Mouse (Mus musculus): ENCODE measurements around the gene 2310034G01Rik. TPM values are rescaled to one million over a fixed set of nuclear protein-coding genes. Genes with fewer than 3 reads are reported as not detected.

The 2310034G01Rik gene
- total and polyA plus RNA-seq, 3 experiments: not detected

DNA sequence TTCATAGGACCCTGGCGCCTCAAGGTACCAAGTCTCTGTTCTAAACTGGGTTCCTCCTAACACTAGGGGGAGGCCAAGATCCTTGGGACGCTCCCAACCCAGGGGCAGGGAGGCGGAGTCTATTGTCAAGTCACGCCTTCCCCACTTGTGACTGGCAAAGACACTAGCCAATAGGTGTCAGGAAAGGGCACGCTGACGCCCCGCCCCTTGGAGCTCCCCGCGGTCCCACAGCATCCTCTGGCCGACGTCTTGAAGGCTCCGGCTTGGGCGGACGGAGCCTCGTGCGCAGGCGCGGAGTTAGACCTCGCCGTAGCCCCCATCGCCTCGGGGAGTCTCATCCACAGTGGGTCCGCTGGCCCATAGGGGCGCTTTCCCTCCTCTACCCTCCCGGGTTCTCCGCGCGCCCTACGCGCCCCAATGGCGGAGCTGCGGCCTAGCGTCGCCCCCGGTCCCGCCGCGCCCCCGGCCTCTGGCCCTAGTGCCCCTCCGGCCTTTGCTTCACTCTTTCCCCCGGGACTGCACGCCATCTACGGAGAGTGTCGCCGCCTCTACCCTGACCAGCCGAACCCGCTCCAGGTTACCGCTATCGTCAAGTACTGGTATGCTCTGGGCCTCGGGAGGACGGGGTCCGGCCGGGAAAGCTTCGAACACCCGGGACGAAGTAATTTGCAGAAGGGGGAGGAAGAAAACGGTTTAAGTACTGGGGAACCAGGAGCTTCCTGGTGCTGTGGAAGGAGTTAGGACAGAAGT, 46.8 kb upstream of the 2310034G01Rik start, which contains the start of gene Sufu:
Gene Sufu (plus strand): TSS at position 211 of the 750 bp plus-strand sequence.
- peak; percentile 95 for DNase-seq (ENCODE audit: low spot score)
- peaks cover 34% of the 10 kb centered on the region for H3K36me3 ChIP-seq (replicated peaks)
- peaks cover 37% of the 10 kb centered on the region for H3K4me1 ChIP-seq (ENCODE audit: insufficient read depth, low read depth, low read length)
- no peaks in the 10 kb centered on the region for H3K27me3 ChIP-seq (ENCODE audit: insufficient read depth, low read length)
- peak; percentile 87 for ATAC-seq (ENCODE audit: extremely low read depth, insufficient number of reproducible peaks, low FRiP score, poor library complexity, severe bottlenecking)
- no peaks in the 10 kb centered on the region for H3K9me3 ChIP-seq (replicated peaks)
- peak within 1 kb of the TSS; percentile 89 for H3K4me3 ChIP-seq (ENCODE audit: low read depth, low read length)
- no peak for TF ChIP-seq TAL1 (conservative IDR thresholded peaks at IDR 0.05; ENCODE audit: low read depth, low read length)
- TF ChIP-seq CTCF (IDR thresholded peaks at IDR 0.05; ENCODE audit: low read depth, low read length): peak; percentile 60

DNA sequence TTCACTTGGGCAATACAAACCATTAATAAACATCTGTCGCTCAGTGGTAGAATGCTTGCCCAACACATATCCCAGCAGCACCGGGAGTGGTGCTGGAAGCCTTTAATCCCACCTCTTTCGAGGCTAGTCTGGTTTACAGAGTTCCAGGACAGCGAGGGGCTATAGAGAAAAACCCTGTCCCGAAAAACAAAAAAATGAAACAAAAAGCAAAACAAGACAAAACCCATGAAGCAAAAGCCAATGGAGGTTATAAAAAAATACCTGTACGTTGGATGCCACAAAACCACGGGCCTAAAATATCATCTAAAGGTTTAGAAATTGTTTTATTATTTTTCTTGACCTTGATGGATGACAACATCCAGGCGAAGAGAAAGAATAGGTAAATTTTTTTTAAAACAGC, 46.0 kb upstream of the 2310034G01Rik start:
- no peak for TF ChIP-seq POLR2AphosphoS5 (IDR thresholded peaks at IDR 0.05; ENCODE audit: insufficient replicate concordance, low read depth, low read length)
- TF ChIP-seq GATA1 (IDR thresholded peaks at IDR 0.05; ENCODE audit: borderline replicate concordance, low read length): no peak
- no peak for TF ChIP-seq CTCF (IDR thresholded peaks at IDR 0.05; ENCODE audit: low read depth, low read length)
- no peak for TF ChIP-seq TAL1 (conservative IDR thresholded peaks at IDR 0.05; ENCODE audit: low read depth, low read length)
- no peak for TF ChIP-seq GATA2 (IDR thresholded peaks at IDR 0.05; ENCODE audit: borderline replicate concordance, low read depth, low read length)
- Histone ChIP-seq H3K27me3 (ENCODE audit: insufficient read depth, low read length) (no peaks in the 10 kb centered on the region), H3K9me3 (replicated peaks) (no peaks in the 10 kb centered on the region), H3K4me1 (ENCODE audit: insufficient read depth, low read depth, low read length) (peaks cover 35% of the 10 kb centered on the region), H3K36me3 (replicated peaks) (peaks cover 35% of the 10 kb centered on the region), H3K4me3 (ENCODE audit: low read depth, low read length) (peak overlapping the region; percentile 88)
- DNase-seq (ENCODE audit: low spot score) (no peak), ATAC-seq (ENCODE audit: extremely low read depth, insufficient number of reproducible peaks, low FRiP score, poor library complexity, severe bottlenecking) (no peak)

DNA sequence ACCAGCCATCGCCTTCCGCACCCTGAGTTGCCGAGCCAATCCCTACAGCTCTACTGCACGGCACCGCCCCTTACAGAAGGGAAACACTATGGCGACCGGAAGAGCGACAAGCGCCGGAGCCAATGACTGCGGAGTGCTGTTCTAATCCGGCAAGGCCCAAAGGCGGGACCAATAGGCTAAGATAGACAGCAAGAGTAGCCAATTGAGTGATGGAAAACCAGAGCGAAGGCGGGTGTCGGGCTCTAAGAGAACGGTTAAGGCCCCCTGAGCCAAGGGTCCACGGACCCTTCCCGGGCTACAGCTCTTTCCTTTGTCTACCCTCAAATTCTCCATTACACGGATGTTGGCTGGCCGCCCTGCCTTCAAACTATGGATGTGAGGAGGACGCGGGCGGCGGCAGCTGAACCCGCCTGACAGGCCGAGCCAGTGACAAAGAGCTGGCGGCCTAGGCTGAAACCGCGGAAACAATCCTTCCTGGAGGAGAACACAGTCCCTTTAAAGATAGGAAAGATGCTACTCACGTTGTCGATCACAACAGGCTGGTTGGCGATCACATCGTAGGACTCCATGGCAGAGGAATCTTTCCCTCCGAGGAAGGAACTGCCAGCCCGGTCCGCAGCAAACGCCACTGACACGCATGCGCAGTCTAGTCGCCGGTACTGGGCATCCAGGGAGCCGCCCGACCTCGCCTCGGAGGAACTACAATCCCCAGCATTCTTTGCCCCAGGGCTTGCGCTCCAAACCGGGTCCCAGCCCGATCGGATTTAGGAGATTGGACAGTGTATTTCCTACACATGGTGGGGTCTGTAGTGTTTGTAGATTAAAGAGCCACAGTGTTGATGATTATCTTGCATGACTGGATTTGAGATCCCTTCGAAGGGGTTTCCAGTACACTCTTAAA, 45.3 kb upstream of the 2310034G01Rik start, which contains the start of gene Actr1a:
Gene Actr1a (minus strand): TSS at position 640 of the 901 bp plus-strand sequence.
- H3K27me3 ChIP-seq (ENCODE audit: insufficient read depth, low read length): no peaks in the 10 kb centered on the region
- H3K4me3 ChIP-seq (ENCODE audit: low read depth, low read length): peak within 1 kb of the TSS; percentile 89
- DNase-seq (ENCODE audit: low spot score) (peak; percentile 95), ATAC-seq (ENCODE audit: extremely low read depth, insufficient number of reproducible peaks, low FRiP score, poor library complexity, severe bottlenecking) (peak; percentile 86)
- H3K9me3 ChIP-seq (replicated peaks): no peaks in the 10 kb centered on the region
- TF ChIP-seq POLR2AphosphoS5 (IDR thresholded peaks at IDR 0.05; ENCODE audit: insufficient replicate concordance, low read depth, low read length) (no peak), GATA2 (IDR thresholded peaks at IDR 0.05; ENCODE audit: borderline replicate concordance, low read depth, low read length) (no peak), GATA1 (IDR thresholded peaks at IDR 0.05; ENCODE audit: borderline replicate concordance, low read length) (no peak), TAL1 (conservative IDR thresholded peaks at IDR 0.05; ENCODE audit: low read depth, low read length) (no peak), CTCF (IDR thresholded peaks at IDR 0.05; ENCODE audit: low read depth, low read length) (no peak)
- peaks cover 37% of the 10 kb centered on the region for H3K4me1 ChIP-seq (ENCODE audit: insufficient read depth, low read depth, low read length)
- peaks cover 34% of the 10 kb centered on the region for H3K36me3 ChIP-seq (replicated peaks)

DNA sequence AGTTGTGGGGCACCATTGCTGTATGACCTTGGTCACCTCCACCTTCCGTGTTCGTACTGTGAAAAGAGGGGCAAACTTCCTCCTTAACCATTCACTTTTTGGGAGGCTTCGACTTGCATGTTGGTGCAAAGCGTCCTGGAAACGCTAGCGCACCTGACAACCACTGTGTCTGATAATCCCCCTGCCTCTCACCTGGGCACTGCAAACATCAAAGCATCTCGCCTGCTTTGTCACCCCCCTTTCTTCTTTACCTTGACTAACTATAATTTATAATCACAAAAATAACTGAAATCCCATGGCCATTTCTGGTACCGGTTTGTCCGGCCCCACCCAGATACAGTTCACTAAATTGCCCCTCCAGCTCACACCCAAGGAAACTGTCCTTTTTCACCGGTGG, 44.6 kb upstream of the 2310034G01Rik start:
- H3K36me3 ChIP-seq (replicated peaks): peaks cover 35% of the 10 kb centered on the region
- DNase-seq (ENCODE audit: low spot score) (no peak), ATAC-seq (ENCODE audit: extremely low read depth, insufficient number of reproducible peaks, low FRiP score, poor library complexity, severe bottlenecking) (no peak)
- peaks cover 35% of the 10 kb centered on the region for H3K4me1 ChIP-seq (ENCODE audit: insufficient read depth, low read depth, low read length)
- H3K4me3 ChIP-seq (ENCODE audit: low read depth, low read length): peak overlapping the region; percentile 88
- no peaks in the 10 kb centered on the region for H3K27me3 ChIP-seq (ENCODE audit: insufficient read depth, low read length)
- TF ChIP-seq GATA2 (IDR thresholded peaks at IDR 0.05; ENCODE audit: borderline replicate concordance, low read depth, low read length) (no peak), CTCF (IDR thresholded peaks at IDR 0.05; ENCODE audit: low read depth, low read length) (no peak), GATA1 (IDR thresholded peaks at IDR 0.05; ENCODE audit: borderline replicate concordance, low read length) (no peak), POLR2AphosphoS5 (IDR thresholded peaks at IDR 0.05; ENCODE audit: insufficient replicate concordance, low read depth, low read length) (no peak), TAL1 (conservative IDR thresholded peaks at IDR 0.05; ENCODE audit: low read depth, low read length) (no peak)
- no peaks in the 10 kb centered on the region for H3K9me3 ChIP-seq (replicated peaks)

DNA sequence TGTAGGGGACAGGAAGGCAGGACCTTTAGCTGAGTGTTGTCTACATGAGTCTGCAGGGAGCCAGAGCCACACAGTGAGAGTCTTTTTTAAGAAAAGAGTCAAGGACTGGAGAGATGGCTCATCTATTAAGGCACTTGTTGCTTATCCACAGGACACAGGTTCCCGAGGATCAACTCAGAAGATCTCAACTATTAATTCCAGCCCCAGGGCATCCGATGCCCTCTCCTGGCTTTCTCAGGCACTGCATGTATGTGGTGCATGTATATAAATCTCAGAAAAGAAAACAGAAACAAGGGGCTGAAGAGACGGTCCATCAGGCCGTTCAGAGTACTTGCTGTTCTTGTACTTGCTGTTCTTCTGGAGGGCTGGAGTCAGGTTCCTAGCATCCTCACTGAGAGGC, 41.9 kb upstream of the 2310034G01Rik start:
- ATAC-seq (ENCODE audit: extremely low read depth, insufficient number of reproducible peaks, low FRiP score, poor library complexity, severe bottlenecking): no peak
- no peak for TF ChIP-seq TAL1 (conservative IDR thresholded peaks at IDR 0.05; ENCODE audit: low read depth, low read length)
- no peak for TF ChIP-seq POLR2AphosphoS5 (IDR thresholded peaks at IDR 0.05; ENCODE audit: insufficient replicate concordance, low read depth, low read length)
- TF ChIP-seq GATA2 (IDR thresholded peaks at IDR 0.05; ENCODE audit: borderline replicate concordance, low read depth, low read length): no peak
- TF ChIP-seq CTCF (IDR thresholded peaks at IDR 0.05; ENCODE audit: low read depth, low read length): peak; percentile 49; the same call in 1 of the 2 replicates
- TF ChIP-seq GATA1 (IDR thresholded peaks at IDR 0.05; ENCODE audit: borderline replicate concordance, low read length): no peak
- H3K36me3 ChIP-seq (replicated peaks): peaks cover 54% of the 10 kb centered on the region
- no peak for DNase-seq (ENCODE audit: low spot score)
- H3K4me1 ChIP-seq (ENCODE audit: insufficient read depth, low read depth, low read length): peaks cover 25% of the 10 kb centered on the region
- no peaks in the 10 kb centered on the region for H3K27me3 ChIP-seq (ENCODE audit: insufficient read depth, low read length)
- no peak overlapping the region for H3K4me3 ChIP-seq (ENCODE audit: low read depth, low read length)
- H3K9me3 ChIP-seq (replicated peaks): no peaks in the 10 kb centered on the region

DNA sequence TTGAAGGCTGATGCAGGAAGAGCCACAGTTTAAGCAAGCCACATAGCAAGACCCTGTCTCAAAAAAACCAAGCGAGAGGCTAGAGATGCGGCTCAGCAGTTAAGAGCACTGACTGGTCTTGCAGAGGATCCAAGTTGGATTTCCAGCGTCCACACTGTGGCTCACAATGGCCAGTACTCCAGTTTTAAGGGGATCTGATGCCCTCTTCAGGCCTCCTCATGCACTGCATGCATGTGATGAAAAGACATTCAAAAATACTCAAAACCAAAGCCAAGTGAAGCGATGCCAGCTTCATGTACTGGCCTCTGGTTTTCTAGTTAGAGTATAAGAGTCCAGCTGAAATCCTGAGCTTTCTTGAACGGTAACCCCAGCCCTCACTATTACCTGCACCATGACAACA, 39.8 kb upstream of the 2310034G01Rik start:
- Histone ChIP-seq H3K4me3 (ENCODE audit: low read depth, low read length) (no peak overlapping the region), H3K27me3 (ENCODE audit: insufficient read depth, low read length) (no peaks in the 10 kb centered on the region), H3K36me3 (replicated peaks) (peaks cover 70% of the 10 kb centered on the region), H3K4me1 (ENCODE audit: insufficient read depth, low read depth, low read length) (peaks cover 25% of the 10 kb centered on the region), H3K9me3 (replicated peaks) (no peaks in the 10 kb centered on the region)
- DNase-seq (ENCODE audit: low spot score) (no peak), ATAC-seq (ENCODE audit: extremely low read depth, insufficient number of reproducible peaks, low FRiP score, poor library complexity, severe bottlenecking) (no peak)
- TF ChIP-seq GATA1 (IDR thresholded peaks at IDR 0.05; ENCODE audit: borderline replicate concordance, low read length): no peak
- TF ChIP-seq GATA2 (IDR thresholded peaks at IDR 0.05; ENCODE audit: borderline replicate concordance, low read depth, low read length): no peak
- TF ChIP-seq CTCF (IDR thresholded peaks at IDR 0.05; ENCODE audit: low read depth, low read length): no peak; the same call in 1 of the 2 replicates
- TF ChIP-seq TAL1 (conservative IDR thresholded peaks at IDR 0.05; ENCODE audit: low read depth, low read length): no peak
- no peak for TF ChIP-seq POLR2AphosphoS5 (IDR thresholded peaks at IDR 0.05; ENCODE audit: insufficient replicate concordance, low read depth, low read length)
